Mouse (Mus musculus): ENCODE measurements around the gene Tmem151a.

DNA sequence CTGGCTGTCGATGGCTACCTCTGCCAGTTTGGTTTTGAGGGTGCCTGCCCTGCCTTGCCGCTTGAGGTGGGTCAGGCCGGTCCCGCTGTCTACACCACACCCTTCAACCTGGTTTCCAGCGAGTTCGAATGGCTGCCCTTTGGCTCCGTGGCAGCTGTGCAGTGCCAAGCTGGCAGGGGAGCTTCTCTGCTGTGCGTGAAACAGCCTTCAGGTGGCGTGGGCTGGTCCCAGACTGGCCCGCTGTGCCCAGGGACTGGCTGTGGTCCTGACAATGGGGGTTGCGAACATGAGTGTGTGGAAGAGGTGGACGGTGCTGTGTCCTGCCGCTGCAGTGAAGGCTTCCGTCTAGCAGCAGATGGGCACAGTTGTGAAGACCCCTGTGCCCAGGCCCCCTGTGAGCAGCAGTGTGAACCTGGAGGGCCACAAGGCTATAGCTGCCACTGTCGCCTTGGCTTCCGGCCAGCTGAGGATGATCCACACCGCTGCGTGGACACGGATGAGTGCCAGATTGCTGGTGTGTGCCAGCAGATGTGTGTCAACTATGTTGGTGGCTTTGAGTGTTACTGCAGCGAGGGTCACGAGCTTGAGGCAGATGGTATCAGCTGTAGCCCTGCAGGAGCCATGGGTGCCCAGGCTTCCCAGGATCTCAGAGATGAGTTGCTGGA is 16.6 kb downstream of the Tmem151a start:
- no peak for TF ChIP-seq CTCF (IDR thresholded peaks at IDR 0.05; ENCODE audit: low read depth)
- no peak for TF ChIP-seq EP300 (IDR thresholded peaks at IDR 0.05; ENCODE audit: low read depth)

All from liver, postnatal 0 days (tissue).